Mouse (Mus musculus): Measurements from ENCODE around the gene Ehmt2.

DNA sequence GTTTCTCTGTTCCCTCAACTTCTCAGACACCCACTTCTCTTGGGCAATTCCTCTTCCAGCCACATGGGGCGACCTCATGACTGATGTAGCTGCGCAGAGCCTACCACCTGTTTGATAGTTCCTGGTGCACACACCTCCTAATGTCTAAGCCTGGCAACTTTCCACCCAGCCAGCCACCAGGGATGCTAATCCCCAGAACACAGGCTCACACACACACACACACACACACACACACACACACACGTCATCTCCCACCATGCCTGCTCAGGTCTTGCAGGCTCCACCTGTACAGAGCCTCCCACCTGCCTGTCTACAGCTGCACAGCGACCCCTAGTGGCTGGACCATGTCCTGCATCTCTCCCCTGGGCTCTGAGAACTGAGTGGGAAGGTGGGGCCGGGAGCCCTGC is 13.7 kb downstream of the Ehmt2 start:
- TF ChIP-seq CTCF (IDR thresholded peaks at IDR 0.05; ENCODE audit: control insufficient read depth, insufficient read depth, low read length): peak; percentile 98
- TF ChIP-seq POLR2A (IDR thresholded peaks at IDR 0.05; ENCODE audit: borderline replicate concordance, control insufficient read depth, low read depth, low read length): 0 out of 2 replicates have a peak, but pooled peaks have one; percentile 14
